Mouse (Mus musculus): ENCODE measurements at regions not wholly inside any gene's neighbourhood (a gene's known extent, or its start where the extent isn't known, plus 50 kb on each side); places are given as distances from the start of the nearest gene placed in this dataset.

DNA sequence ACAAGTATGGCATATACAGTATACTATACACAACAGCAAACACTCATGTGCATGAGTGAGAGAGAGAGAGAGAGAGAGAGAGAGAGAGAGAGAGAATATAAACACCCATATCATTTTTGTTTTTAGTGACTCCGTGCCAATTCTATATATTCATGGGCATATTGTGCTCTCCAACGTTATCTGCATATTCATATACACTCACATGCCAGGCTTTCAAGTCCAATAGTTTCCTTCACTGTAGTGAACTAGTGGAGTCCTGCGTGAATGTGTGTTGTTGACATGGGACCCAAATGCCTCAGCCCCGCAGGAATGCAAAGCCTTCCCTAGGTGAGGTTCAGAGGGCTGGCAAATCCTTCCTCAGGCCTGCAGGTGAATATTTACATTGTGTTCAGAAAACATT is 53.4 kb upstream of the Nab1 start:
- intact Hi-C loops (cut with DNase I): no loop called here
- TF ChIP-seq CTCF (IDR thresholded peaks at IDR 0.05): no peak

DNA sequence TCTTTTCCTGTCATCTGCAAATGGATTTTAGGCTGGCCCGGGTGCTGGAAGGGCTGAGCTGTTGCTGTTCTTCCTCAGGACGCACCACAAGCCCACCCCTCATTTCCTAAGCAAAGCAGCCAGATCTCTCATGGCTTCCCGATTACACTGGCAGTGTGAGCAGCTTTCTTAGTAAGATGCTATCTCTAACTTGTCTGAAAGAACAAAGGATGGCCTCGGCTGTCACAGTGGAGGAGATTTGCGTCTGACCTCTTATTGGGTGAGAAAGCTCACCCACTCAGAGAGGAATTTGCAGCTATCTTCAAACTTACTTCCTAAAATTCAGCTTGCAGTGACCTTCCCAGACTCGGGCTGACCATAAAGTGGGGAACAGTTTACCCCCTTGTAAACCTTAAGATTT is 64.7 kb upstream of the Nemp2 start:
- intact Hi-C loops (cut with DNase I): no loop called here

More for the DNA sequence above, 53.4 kb upstream of the Nab1 start:
- no peak for DNase-seq (ENCODE audit: extremely low spot score in 1 of 2, low spot score in 2 of 2)
- Histone ChIP-seq H3K4me3 (no peak overlapping the region), H3K27ac (no peak overlapping the region)

GRCm38 (mm10) chr1:52571674-52572073 is 58.8 kb upstream of the Nemp2 start:
- TF ChIP-seq CTCF (IDR thresholded peaks at IDR 0.05): no peak
- DNase-seq (ENCODE audit: extremely low spot score in 1 of 2, low spot score in 2 of 2): no peak
- H3K4me3 ChIP-seq: no peak overlapping the region
- H3K27ac ChIP-seq: no peak overlapping the region
- intact Hi-C loops (cut with DNase I): no loop called here

More for the DNA sequence above, 64.7 kb upstream of the Nemp2 start:
- no peak overlapping the region for H3K27ac ChIP-seq
- no peak for DNase-seq (ENCODE audit: extremely low spot score in 1 of 2, low spot score in 2 of 2)
- no peak for TF ChIP-seq CTCF (IDR thresholded peaks at IDR 0.05)
- H3K4me3 ChIP-seq: no peak overlapping the region

DNA sequence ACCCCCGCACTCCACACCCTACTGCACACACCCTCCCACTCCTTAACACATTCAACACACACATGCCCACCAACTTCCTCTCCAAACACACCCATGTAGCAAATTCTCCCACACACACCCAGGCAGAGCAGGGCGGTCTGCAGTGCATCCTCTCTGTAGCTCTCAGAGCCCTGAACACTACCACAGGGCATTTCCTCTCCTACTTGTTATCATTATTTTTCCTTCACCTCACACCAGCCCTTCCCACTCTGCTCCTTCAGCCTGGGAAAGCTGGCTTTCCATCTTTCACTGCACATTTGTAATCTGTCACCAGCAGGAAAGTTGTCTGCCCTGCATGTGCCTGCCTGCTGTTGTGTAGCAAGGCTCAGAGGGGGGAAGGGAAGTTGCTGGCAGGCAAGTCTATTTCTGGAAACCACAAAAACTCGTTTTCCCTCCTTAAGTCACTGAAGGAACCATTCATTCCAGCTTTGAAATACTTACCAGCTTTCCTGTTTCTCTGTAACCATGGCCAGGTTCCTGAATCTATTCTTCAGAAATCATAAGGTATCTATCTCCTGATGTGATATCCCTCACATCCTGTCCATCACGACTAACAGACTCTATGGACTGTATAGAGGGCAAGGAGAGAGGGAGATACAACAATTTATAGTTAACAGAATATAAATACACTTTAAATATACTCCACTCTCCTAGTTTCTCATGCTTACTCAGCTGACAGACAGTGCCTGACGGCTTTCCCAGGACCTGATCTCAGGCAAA is 52.0 kb upstream of the Nemp2 start:
- no peak for TF ChIP-seq CTCF (IDR thresholded peaks at IDR 0.05)
- intact Hi-C loops (cut with DNase I): no loop called here
- peak; percentile 17 to 18 for DNase-seq (ENCODE audit: extremely low spot score in 1 of 2, low spot score in 2 of 2)
- peak overlapping the region; percentile 24; the same call in 1 of the 2 replicates for H3K27ac ChIP-seq
- H3K4me3 ChIP-seq: no peak overlapping the region

DNA sequence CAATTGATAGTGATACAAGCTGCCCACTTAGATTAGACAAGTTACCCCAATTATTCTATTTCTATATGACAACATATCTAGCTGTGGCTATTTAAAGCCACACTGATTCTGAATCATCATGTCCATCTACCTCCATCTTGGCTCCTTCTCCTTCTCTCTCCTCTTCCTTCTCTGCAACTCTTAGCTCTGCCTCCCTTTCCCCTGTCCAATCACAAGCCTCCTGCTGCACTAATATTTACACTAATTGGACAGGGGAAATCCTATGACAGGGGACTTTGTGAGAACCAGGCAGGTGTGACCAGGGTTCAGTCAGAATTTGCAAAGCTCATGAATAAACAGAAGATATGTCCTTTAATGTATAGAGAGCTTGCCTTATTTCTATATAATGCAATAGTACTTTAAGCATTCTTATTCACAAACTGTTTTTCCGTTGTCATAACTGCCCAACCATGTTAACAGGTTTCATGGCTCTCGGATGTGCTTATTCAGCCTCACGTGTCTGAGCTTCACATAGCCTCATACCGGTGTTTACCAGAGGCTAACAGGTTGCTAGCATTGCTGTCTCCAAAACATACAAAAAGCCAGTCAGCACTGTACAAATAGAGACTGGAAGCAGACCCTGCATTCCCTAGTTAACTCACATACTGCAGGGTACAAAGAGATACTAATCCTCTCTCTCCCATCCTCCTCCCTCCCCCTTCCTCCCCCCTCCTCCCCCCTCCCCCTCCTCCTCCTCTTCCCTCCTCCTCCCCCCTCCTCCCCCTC is 50.2 kb upstream of the Nemp2 start:
- DNase-seq (ENCODE audit: extremely low spot score in 1 of 2, low spot score in 2 of 2): no peak
- no peak overlapping the region for H3K4me3 ChIP-seq
- intact Hi-C loops (cut with DNase I): no loop called here
- no peak for TF ChIP-seq CTCF (IDR thresholded peaks at IDR 0.05)
- H3K27ac ChIP-seq: no peak overlapping the region

All from left cerebral cortex, adult 2 months (tissue).